Mouse (Mus musculus) naive thymus-derived CD4-positive, alpha-beta T cell, adult 2 months (primary cell): ENCODE data around the gene Jam3.
A peak's percentile ranks its signal among the peaks of the same experiment; 100 is the strongest.

Experiments
- DNase-seq: peaks from one replicate; pipeline ENCODE4 v3.0.0-alpha.2; 2011; ENCODE audit warnings: low read depth

Gene Jam3

GRCm38 (mm10) chr9:27154763-27155530 lies at the start of gene Jam3:
TSS of gene Jam3 (minus strand) at chr9:27155421.
- DNase-seq, result no peak

GRCm38 (mm10) chr9:27204201-27204600 lies 49.0 kb upstream of the Jam3 start:
- DNase-seq, result no peak

DNA sequence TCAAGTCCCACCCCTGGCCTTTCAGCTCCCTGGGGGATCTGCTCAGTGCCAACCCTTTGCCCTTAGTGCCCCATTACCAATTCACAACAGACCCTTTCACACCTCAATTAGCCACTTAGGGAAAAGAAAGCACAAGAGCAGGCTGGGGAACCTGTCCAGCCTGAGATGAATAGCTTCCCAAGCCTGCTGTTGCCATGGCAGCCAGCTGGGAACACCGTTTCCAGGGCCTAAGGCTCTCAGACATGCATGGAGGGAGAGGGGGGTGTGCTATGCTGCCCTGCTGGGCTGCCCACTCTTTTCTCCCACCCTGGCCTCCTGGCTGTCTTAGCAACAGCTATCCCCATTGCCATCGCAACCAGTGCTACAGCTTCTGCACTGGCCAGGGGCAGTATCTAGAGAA lies 47.9 kb upstream of the Jam3 start:
- no peak for DNase-seq

GRCm38 (mm10) chr9:27201472-27202219 lies 46.4 kb upstream of the Jam3 start:
- no peak for DNase-seq

DNA sequence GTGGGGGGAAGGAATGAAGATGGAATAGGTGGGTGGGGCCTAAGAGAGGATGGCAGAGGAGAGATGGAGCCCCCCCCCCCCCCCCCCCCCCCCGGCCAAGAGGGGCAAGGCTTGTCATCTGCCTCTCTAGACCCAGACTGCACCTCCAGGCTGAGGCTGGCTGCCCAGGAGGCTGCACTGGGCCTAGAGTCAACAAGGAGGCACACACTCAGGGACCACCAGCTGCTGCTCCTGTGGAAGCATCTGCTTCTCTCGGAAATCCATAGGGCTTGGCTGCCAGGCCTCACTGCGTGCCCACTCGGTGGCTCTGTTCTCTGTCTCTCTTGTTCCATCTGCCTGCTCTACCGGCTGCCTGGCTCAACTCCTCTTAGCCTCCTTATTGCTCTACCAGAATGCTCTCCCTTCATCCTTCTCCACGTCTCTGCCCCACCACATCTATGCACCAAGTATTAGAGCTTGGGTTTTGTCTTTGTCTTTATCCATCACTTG lies 38.4 kb upstream of the Jam3 start:
- DNase-seq, result no peak

DNA sequence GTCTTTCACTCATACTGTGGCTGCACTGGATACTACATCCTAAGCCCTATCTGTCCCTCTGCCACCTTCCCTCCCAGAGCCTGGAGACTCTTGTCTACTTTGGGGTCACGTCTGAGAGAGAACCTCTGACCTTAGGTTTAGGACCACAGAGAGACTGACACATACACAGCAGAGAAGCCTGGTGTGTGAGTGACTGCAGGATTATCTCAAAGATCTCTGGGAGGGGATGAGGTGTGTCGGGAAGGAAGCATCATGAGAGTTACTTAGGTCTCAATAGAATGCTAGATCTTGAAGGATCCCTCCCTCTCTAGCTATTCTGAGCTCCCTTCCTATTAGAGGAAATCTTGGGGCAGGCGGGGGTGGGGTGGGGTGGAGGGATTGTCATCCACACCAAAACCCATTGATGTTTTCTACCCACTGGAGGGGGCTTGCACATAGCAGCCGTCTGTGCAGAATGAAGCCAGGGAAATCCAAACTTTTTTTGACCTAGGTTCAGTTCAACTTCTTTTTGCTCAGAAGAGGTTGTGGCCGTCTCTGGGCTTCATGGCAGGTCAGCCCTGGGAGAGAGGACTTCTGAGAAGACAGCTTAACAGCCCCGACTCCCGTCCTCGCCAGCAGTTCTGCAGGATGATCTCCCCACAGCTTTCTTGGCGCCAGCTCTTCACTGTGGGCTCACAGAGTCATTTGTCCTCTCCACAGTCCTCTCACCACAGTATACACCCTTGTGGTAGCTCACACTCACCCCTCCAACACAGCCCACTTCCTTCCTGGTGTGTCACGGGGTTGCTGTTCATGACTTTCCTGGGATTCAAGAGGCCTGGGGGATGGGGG lies 37.8 kb upstream of the Jam3 start:
- DNase-seq, result no peak

DNA sequence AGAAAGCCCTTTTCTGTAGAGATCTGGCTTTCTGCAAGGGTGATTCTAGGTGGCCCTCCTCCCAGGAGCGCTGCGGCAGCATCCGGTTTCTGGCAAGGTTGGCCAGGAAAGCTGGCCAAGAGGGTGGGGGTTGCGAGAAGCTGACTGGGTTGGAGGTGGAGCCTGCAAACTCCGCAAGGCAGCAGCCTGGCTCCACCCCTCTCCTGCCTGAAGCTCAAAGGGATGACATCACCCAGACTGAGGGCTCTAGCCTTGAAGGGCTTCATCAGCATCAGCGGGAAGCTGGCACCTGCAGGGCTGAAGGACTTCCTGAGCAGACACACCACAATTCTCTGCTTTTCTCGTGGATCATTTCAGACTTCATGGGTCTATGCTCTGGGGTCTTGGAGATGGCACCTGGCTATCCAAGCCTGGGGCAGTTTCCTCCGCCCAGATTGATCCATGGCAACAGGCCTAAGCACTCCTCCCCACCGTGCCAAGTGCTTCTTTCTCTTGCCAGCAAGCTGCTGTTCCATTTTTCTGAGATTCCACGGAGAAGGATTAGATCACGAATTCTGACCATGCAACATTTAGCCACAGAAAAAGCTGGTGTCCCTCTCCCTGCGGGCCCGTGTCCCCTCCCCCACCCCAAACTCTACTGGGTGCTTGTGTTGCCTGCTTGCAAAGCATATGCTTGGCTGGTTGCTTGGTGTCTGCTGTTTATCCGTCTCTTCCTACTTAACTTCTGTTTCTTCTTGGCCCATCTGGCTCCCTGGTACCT lies 37.0 kb upstream of the Jam3 start:
- peak; percentile 2 for DNase-seq

DNA sequence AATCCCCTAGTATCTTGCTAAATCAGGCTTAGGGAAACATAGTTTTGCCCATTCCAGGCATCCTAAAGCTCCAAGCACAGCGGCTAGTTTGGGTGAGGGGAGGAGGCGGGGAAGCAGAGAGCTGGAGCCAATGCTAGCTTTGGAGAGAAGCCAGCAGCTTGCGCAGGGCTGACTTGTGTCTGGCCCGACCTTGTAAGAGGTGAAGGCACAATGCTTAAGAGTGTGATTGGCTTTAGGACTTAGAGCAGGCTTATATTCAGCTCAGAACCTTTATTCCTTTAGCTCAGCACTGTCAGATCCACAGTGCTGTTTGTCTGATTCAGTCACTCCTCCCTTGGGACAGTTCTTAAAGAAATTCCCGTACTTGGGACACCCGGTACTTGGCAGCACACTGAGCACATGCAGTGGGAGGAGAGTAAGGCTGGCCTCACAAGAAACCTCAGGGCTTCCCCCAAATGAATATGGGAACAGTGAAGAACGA lies 36.3 kb upstream of the Jam3 start:
- DNase-seq, result no peak

GRCm38 (mm10) chr9:27190461-27190860 lies 35.2 kb upstream of the Jam3 start:
- DNase-seq, result no peak

DNA sequence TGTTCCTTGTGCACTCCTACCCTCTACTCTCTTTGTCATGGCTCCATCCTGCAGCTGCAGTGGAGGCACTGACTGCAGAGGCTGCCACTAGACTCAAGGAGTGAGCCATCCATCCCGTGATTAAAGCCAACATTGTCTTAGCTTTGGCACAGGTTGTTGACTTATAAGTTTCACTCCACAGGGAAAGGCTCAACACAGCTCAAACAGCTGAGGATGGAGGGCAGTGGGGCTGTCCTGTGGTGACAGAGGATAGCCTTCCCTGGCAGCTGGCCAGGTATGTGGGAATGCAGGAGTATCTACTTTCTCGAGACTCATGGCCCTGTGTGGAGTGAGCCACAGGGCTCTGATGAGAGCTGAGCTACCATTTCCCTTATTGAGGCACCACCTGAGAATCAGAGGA lies 34.1 kb upstream of the Jam3 start:
- no peak for DNase-seq

GRCm38 (mm10) chr9:27188677-27189241 lies 33.5 kb upstream of the Jam3 start:
- DNase-seq, result no peak

DNA sequence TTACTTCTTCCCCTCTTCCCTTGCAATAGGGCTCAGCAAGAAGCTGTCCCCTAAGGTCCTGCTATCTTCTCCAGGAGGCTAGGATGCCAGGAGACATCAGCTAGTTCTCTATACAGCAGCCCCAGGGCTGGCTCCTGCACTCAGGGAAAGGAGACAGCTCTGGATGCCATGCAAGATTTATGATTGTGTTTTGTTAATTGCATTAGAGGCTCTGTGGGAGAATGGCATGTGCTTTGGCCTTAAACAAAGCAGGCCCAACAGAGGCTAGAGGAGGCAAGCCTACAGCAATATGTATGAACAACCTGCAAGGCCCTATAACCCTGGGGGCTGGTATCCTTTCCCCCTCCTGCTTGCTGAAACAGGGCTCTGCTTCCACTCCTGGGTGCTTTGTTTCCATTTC lies 30.6 kb upstream of the Jam3 start:
- DNase-seq, result no peak

DNA sequence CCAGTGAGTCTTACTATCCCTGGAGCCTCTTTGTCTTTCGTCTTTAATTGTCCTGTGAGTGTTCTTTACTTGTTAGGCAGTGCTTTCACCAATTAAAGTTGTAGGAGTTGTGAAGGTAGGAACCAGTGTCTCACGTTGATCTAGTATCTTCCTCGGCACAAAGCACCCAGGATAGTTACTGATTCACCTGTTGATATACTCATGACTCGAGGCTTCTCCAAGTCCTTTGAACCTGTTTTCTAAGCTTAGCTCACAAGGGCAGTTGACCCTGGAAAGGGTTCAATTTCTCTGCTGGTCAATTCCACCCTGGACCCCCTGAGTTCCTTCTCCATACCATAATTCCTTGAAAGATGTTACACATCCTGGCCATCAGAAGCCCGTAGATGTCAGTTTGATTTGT lies 26.9 kb upstream of the Jam3 start:
- no peak for DNase-seq

- DNase-seq, result no peak
Measured at GRCm38 (mm10) chr9:27180492-27180891, 25.3 kb upstream of the Jam3 start.

DNA sequence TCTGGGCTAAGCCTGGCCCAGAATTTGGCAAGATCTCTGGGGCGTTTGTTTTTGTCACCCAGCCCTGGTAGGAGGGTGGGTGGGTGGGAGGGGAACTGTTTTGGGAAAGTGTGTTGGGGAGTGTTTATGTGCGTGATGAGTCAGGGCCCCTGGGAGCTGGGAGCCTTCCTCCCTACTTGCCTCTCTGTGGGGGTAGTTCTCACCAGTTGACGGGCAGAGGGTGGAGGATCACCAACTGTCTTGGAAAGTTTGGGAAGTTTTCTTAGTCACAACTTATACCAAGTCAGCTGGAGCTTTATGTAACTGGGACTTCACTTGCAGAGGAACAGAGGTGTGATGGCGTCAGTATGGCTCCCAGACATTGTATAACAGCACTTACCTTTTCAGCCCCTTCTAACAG lies 23.7 kb upstream of the Jam3 start:
- no peak for DNase-seq

DNA sequence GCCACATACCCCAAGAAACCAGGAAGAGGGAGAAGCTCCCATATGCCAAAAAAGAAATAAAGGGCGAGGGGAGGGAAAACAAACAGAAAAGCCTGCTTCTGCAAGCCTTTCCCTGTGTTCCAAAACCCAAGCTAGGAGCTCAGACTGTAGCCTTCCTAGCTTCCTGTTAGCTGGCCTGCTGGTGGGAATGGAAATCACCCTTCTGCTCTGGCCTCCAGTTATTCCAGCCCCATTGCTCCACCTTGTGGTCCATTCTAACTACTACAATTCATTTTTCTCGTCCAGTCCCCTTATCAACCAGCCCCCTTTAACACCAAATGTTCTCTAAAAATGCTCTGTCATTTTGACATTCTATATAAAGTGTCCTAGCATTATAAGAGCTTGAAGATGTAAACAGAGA lies 20.9 kb upstream of the Jam3 start:
- DNase-seq, result no peak

- no peak for DNase-seq
Measured at GRCm38 (mm10) chr9:27175682-27176081, 20.5 kb upstream of the Jam3 start.

GRCm38 (mm10) chr9:27175241-27175640 lies 20.0 kb upstream of the Jam3 start:
- no peak for DNase-seq

DNA sequence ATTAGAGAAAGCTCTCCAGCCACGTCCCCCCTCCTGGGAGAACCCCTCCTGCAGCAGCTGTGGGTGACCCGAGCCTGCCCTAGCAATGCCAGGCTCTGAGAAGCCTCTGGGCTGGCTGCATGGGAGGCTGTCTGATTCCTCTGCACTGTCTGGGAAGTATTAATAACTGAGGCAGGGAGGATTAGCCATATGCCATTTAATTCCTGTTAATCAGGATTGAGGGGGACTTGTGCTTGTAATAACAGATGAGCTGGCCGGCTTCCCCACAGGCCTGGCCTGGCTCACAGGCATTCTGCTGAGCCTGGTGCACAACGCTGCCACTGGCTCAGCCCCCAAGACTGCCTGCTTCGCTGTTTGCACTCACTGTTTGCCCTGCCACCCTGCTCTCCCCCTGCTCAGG lies 18.9 kb upstream of the Jam3 start:
- DNase-seq, result no peak

DNA sequence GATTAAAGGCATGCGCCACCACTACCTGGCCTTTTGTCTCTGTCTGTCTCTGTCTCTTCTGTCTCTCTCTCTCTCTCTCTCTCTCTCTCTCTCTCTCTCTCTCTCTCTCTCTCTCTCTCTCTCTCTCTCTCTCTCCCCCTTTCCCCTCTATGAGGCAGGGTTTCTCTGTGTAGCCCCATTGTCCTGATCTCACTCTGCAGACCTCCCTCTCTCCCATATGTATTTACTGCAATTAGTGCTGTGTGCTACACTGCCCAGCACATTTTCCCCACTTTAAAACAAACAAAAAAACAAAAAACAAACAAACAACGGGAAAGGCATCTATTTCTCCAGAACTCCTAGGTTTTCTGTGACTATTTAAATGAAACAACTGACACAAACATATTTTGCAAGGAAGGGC lies 18.4 kb upstream of the Jam3 start:
- no peak for DNase-seq

DNA sequence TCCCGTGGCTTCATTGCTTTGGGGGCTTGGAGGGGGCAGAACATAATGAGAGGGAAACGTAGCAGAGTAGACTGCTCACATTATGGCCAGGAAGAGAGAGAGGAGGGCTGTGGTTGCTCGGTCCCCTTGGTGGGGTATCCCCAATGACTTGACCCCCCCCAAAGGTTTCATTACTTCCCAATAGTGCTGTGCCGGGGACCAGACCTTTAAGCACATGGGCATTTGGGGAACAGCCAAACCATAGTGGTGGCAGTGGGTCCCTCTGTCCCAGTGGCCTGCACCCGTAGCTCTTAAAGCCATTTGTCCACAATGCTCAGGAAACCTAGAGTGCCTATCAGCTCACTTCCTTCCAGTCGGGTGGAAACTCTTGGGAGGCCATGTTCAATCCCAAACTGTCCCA lies 17.6 kb upstream of the Jam3 start:
- DNase-seq, result no peak
